Mouse (Mus musculus): ENCODE data around the gene Tle6. TPM values are rescaled to one million over a fixed set of nuclear protein-coding genes. Genes with fewer than 3 reads are reported as not detected.

Gene Tle6
- polyA plus RNA-seq, 1 experiment from 2014 or later = 21.0 TPM

DNA sequence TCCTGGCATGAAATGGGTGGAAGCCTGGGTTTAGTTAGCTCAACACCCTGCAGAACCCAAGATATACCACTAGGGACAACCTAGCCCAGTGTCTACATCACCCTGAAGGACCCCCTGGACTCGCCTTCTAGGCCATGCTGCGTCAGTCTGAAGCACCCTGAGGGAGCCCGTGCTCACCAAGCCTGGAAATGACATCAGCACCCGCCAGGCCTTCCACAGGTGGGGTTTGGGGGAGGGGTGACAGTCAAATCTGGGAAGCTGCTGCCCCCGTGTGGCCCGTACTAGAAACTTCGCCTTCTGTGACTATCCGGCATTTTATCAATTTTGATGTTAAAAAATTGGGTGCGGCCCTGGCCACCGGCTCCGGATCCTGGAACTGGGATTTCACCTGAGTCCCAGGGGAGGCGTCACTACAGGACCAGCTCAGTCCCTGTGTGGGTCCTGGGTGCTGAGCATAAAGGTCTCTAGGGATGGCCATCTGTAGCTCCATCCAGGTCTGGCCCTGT lies 49.2 kb downstream of the Tle6 start:
- 3% methylated on average over 12 of the region's 12 CpGs for WGBS
- H3K4me1 ChIP-seq (ENCODE audit: control insufficient read depth, insufficient read depth, low read length) = peaks cover 21% of the 10 kb centered on the region
- no peak overlapping the region for H3K4me2 ChIP-seq (ENCODE audit: low read depth, low read length)
- H3K9ac ChIP-seq (ENCODE audit: low read depth, low read length) = peak overlapping the region; percentile 60
- peaks cover 3% of the 10 kb centered on the region; the same call in 1 of the 2 replicates for H3K9me3 ChIP-seq (ENCODE audit: control insufficient read depth, low read length)
- H3K27ac ChIP-seq (ENCODE audit: low read length) = peak overlapping the region; percentile 83
- no peaks in the 10 kb centered on the region for H3K36me3 ChIP-seq (ENCODE audit: control insufficient read depth, insufficient read depth, low read length)
- H3K4me3 ChIP-seq (ENCODE audit: low read length) = no peak overlapping the region
- no peaks in the 10 kb centered on the region for H3K27me3 ChIP-seq (replicated peaks; ENCODE audit: control insufficient read depth, insufficient read depth, low read length)
- ATAC-seq = peak; percentile 80

- no peaks in the 10 kb centered on the region for H3K9me3 ChIP-seq (ENCODE audit: control insufficient read depth, low read length)
- H3K4me3 ChIP-seq (ENCODE audit: low read length) = no peak overlapping the region
- no peak overlapping the region for H3K4me2 ChIP-seq (ENCODE audit: low read depth, low read length)
- peaks cover 21% of the 10 kb centered on the region for H3K4me1 ChIP-seq (ENCODE audit: control insufficient read depth, insufficient read depth, low read length)
- H3K9ac ChIP-seq (ENCODE audit: low read depth, low read length) = peak overlapping the region; percentile 33; the same call in 1 of the 2 replicates
- no peaks in the 10 kb centered on the region for H3K36me3 ChIP-seq (ENCODE audit: control insufficient read depth, insufficient read depth, low read length)
- no peaks in the 10 kb centered on the region for H3K27me3 ChIP-seq (replicated peaks; ENCODE audit: control insufficient read depth, insufficient read depth, low read length)
- H3K27ac ChIP-seq (ENCODE audit: low read length) = peak overlapping the region; percentile 92
- WGBS = 17% methylated on average over 7 of the region's 7 CpGs
- no peak for ATAC-seq
Observed at GRCm38 (mm10) chr10:81550257-81550656, 50.6 kb downstream of the Tle6 start.

DNA sequence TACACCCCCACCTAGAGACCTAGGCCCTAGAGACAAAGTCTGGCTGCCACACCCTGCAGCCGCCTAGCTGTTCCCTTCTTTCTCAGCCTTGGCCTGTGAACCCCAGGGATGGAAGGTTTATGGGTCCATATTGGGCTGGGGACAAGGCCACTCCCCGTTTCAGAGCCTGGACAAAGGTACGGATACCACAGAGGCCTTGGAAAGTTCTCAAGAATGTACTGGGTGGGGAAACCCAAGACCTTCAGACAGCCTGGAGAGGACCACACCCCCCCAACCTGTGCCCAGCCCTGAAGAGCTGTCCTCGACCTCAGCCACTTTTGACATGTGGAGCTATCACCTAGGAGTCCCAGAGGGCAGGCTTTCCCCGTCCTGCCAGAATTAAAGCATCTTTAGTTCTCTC lies 51.9 kb downstream of the Tle6 start:
- Histone ChIP-seq H3K9ac (ENCODE audit: low read depth, low read length) (peak overlapping the region; percentile 33), H3K36me3 (ENCODE audit: control insufficient read depth, insufficient read depth, low read length) (no peaks in the 10 kb centered on the region), H3K27me3 (replicated peaks; ENCODE audit: control insufficient read depth, insufficient read depth, low read length) (no peaks in the 10 kb centered on the region), H3K4me2 (ENCODE audit: low read depth, low read length) (peak overlapping the region; percentile 6), H3K4me1 (ENCODE audit: control insufficient read depth, insufficient read depth, low read length) (peaks cover 23% of the 10 kb centered on the region), H3K9me3 (ENCODE audit: control insufficient read depth, low read length) (no peaks in the 10 kb centered on the region), H3K4me3 (ENCODE audit: low read length) (no peak overlapping the region), H3K27ac (ENCODE audit: low read length) (peak overlapping the region; percentile 92)
- ATAC-seq = peak; percentile 12
- WGBS = 46% methylated on average over 5 of the region's 5 CpGs

GRCm38 (mm10) chr10:81546788-81547571 lies 53.9 kb downstream of the Tle6 start:
- 0 out of 2 replicates have a peak overlapping the region, but pooled peaks have one; percentile 11 for H3K4me3 ChIP-seq (ENCODE audit: low read length)
- H3K36me3 ChIP-seq (ENCODE audit: control insufficient read depth, insufficient read depth, low read length) = no peaks in the 10 kb centered on the region
- 78% methylated on average over 13 of the region's 13 CpGs for WGBS
- no peak for ATAC-seq
- H3K9ac ChIP-seq (ENCODE audit: low read depth, low read length) = peak overlapping the region; percentile 29; the same call in 1 of the 2 replicates
- H3K27me3 ChIP-seq (replicated peaks; ENCODE audit: control insufficient read depth, insufficient read depth, low read length) = no peaks in the 10 kb centered on the region
- H3K27ac ChIP-seq (ENCODE audit: low read length) = peak overlapping the region; percentile 95
- peak overlapping the region; percentile 35 for H3K4me2 ChIP-seq (ENCODE audit: low read depth, low read length)
- no peaks in the 10 kb centered on the region for H3K9me3 ChIP-seq (ENCODE audit: control insufficient read depth, low read length)
- peaks cover 41% of the 10 kb centered on the region for H3K4me1 ChIP-seq (ENCODE audit: control insufficient read depth, insufficient read depth, low read length)

- Histone ChIP-seq H3K9me3 (ENCODE audit: control insufficient read depth, low read length) (no peaks in the 10 kb centered on the region), H3K36me3 (ENCODE audit: control insufficient read depth, insufficient read depth, low read length) (no peaks in the 10 kb centered on the region), H3K4me2 (ENCODE audit: low read depth, low read length) (peak overlapping the region; percentile 44), H3K4me3 (ENCODE audit: low read length) (peak overlapping the region; percentile 32; the same call in 1 of the 2 replicates), H3K27ac (ENCODE audit: low read length) (peak overlapping the region; percentile 98), H3K9ac (ENCODE audit: low read depth, low read length) (peak overlapping the region; percentile 61), H3K27me3 (replicated peaks; ENCODE audit: control insufficient read depth, insufficient read depth, low read length) (no peaks in the 10 kb centered on the region), H3K4me1 (ENCODE audit: control insufficient read depth, insufficient read depth, low read length) (peaks cover 41% of the 10 kb centered on the region)
- peak; percentile 65 for ATAC-seq
- WGBS = 47% methylated on average over 5 of the region's 5 CpGs
Observed at GRCm38 (mm10) chr10:81546332-81546731, 54.5 kb downstream of the Tle6 start.

GRCm38 (mm10) chr10:81545161-81545747 lies 55.6 kb downstream of the Tle6 start, which contains the start of gene Gna11:
Gene Gna11, minus strand, starts transcription at chr10:81545190.
- Histone ChIP-seq H3K36me3 (ENCODE audit: control insufficient read depth, insufficient read depth, low read length) (peaks cover 2% of the 10 kb centered on the region; the same call in 1 of the 2 replicates), H3K9ac (ENCODE audit: low read depth, low read length) (peak within 1 kb of the TSS; percentile 99), H3K9me3 (ENCODE audit: control insufficient read depth, low read length) (no peaks in the 10 kb centered on the region), H3K4me1 (ENCODE audit: control insufficient read depth, insufficient read depth, low read length) (peaks cover 46% of the 10 kb centered on the region), H3K27me3 (replicated peaks; ENCODE audit: control insufficient read depth, insufficient read depth, low read length) (no peaks in the 10 kb centered on the region), H3K4me2 (ENCODE audit: low read depth, low read length) (peak within 1 kb of the TSS; percentile 71), H3K27ac (ENCODE audit: low read length) (peak within 1 kb of the TSS; percentile 98), H3K4me3 (ENCODE audit: low read length) (peak within 1 kb of the TSS; percentile 99)
- peak; percentile 85 for ATAC-seq
- under 1% methylated on average over 58 of the region's 59 CpGs for WGBS

- Histone ChIP-seq H3K27me3 (replicated peaks; ENCODE audit: control insufficient read depth, insufficient read depth, low read length) (no peaks in the 10 kb centered on the region), H3K36me3 (ENCODE audit: control insufficient read depth, insufficient read depth, low read length) (peaks cover 6% of the 10 kb centered on the region; the same call in 1 of the 2 replicates), H3K4me2 (ENCODE audit: low read depth, low read length) (peak overlapping the region; percentile 59), H3K9me3 (ENCODE audit: control insufficient read depth, low read length) (no peaks in the 10 kb centered on the region), H3K4me1 (ENCODE audit: control insufficient read depth, insufficient read depth, low read length) (peaks cover 44% of the 10 kb centered on the region), H3K9ac (ENCODE audit: low read depth, low read length) (peak overlapping the region; percentile 99), H3K27ac (ENCODE audit: low read length) (peak overlapping the region; percentile 88), H3K4me3 (ENCODE audit: low read length) (peak overlapping the region; percentile 99)
- under 1% methylated on average over 92 of the region's 93 CpGs for whole genome bisulfite sequencing
- ATAC-seq = no peak
Observed at GRCm38 (mm10) chr10:81544296-81545160, 56.3 kb downstream of the Tle6 start.

DNA sequence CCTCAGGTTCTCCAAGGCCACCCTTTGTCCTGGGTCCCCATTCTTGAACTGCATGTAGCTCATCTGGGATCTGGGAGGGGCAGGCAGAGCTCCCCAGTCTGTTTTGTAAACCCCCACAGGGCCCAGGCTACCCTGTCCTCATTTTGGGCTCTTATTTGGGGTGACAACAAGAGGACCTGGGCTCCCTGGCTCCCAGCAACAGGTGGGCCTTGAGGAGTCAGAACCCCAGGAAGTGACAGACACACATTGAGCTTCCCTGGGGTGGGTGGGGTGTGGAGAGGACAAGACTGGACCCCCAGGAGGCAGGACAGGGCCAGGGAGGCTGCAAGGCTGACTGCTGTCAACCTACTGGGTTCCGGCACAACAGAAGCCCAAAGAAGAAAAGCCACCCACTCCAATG lies 57.2 kb downstream of the Tle6 start:
- H3K27ac ChIP-seq (ENCODE audit: low read length) = peak overlapping the region; percentile 88
- no peaks in the 10 kb centered on the region for H3K9me3 ChIP-seq (ENCODE audit: control insufficient read depth, low read length)
- peaks cover 43% of the 10 kb centered on the region for H3K4me1 ChIP-seq (ENCODE audit: control insufficient read depth, insufficient read depth, low read length)
- H3K4me3 ChIP-seq (ENCODE audit: low read length) = peak overlapping the region; percentile 99
- ATAC-seq = no peak
- H3K27me3 ChIP-seq (replicated peaks; ENCODE audit: control insufficient read depth, insufficient read depth, low read length) = no peaks in the 10 kb centered on the region
- peak overlapping the region; percentile 99 for H3K9ac ChIP-seq (ENCODE audit: low read depth, low read length)
- peak overlapping the region; percentile 59 for H3K4me2 ChIP-seq (ENCODE audit: low read depth, low read length)
- WGBS = 70% methylated on average over 1 of the region's 1 CpGs
- H3K36me3 ChIP-seq (ENCODE audit: control insufficient read depth, insufficient read depth, low read length) = peaks cover 12% of the 10 kb centered on the region; the same call in 1 of the 2 replicates
